Mouse (Mus musculus): ENCODE results near the gene Vpreb3.
"Not testable (repeated sequence)": the region's sequence is repeated elsewhere in the genome, so short reads cannot be mapped to it uniquely, and the experiment has no call there.

Gene Vpreb3

GRCm38 (mm10) chr10:75978119-75978834, 35.4 kb downstream of the Vpreb3 start:
- peak; percentile 44 to 60 for DNase-seq

DNA sequence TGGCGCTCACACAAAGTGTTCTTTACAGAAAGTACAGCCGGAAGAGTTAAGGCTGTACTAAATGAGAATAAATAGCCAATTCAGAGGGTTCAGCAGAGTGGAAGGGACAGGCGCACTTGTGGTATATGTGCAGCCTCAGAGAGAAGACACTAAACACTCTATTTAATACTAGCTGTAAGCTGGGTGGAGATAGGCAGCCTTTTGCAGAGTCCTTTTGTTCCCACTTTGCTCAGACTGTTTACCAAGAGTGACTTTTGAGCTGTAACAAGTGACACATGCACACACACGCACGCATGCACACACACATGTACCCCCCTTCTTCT, 35.9 kb downstream of the Vpreb3 start:
- no peak for DNase-seq

DNA sequence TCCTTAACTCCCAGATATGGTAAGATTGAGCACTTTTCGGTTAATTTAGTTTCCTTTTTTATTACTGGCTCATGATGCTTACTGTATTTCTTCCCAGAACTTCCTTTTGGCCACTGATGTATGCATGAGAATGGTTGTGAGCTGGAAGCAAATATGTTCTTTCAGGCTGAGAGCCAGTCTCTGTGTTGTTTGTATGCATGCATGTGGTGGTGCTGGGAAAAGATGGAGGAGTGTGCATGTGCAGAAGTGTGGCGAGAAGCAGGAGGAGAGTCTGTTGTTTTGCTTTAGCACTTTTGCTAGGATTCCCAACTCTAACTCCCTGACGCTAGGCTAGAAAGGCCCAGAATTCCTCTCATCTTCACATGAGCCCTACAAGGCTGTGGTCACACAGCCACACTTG, 36.6 kb downstream of the Vpreb3 start:
- no peak for DNase-seq

DNA sequence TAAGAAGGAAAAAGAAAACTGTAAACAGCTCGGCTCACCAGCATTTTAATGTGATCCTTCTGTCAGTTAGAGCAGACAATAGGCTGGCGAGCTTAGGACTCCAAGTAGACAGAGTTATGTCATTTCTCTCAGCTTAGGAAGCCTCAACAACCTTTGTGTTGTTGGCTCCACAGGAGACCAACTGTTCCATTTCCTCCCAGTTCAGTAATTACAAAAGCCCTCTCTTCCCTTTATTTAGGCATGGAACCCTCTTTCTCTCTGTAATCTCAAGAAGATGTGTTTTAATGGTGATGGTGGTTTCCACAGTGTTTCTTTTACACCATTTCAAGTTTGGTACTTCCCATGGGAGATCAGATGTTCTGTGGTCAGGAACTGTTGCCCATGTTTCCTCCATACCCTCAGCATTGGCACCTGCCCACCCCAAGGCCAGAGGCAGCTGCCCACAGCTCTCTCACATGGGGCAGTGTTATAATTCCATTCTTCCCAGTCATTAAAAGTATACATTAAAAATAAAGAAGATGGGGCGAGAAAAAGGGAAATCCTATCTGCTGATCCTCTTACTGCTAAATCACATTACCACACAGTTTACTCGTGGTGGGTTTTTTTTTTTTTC, 47.7 kb downstream of the Vpreb3 start:
- DNase-seq: no peak

GRCm38 (mm10) chr10:75993616-75994240, 50.9 kb downstream of the Vpreb3 start:
- no peak for DNase-seq

- not testable (repeated sequence) for DNase-seq
Measured at GRCm38 (mm10) chr10:75994531-75995210, 51.8 kb downstream of the Vpreb3 start.

GRCm38 (mm10) chr10:75995463-75995862, 52.6 kb downstream of the Vpreb3 start:
- DNase-seq: peak; percentile 15

GRCm38 (mm10) chr10:75996315-75996714, 53.5 kb downstream of the Vpreb3 start:
- DNase-seq: no peak
